Mouse (Mus musculus): ENCODE data around the gene Lcorl. TPM values are rescaled to one million over a fixed set of nuclear protein-coding genes. Genes with fewer than 3 reads are reported as not detected.

The Lcorl gene
- polyA plus RNA-seq, 1 experiment from 2014 or later = 15.4 TPM

GRCm38 (mm10) chr5:45858368-45858767, 953 bp upstream of the Lcorl start:
- peaks cover 3% of the 10 kb centered on the region; the same call in 1 of the 2 replicates for H3K4me1 ChIP-seq (replicated peaks; ENCODE audit: control insufficient read depth, insufficient read depth, low read length)
- 76% methylated on average over 2 of the region's 2 CpGs for WGBS
- peak overlapping the region; percentile 92 for H3K4me2 ChIP-seq
- no peaks in the 10 kb centered on the region for H3K9me3 ChIP-seq (ENCODE audit: control insufficient read depth, low read length)
- H3K27ac ChIP-seq (ENCODE audit: low read depth, low read length) = no peak overlapping the region
- no peaks in the 10 kb centered on the region for H3K27me3 ChIP-seq (replicated peaks; ENCODE audit: control insufficient read depth, insufficient read depth, low read length)
- peak overlapping the region; percentile 97; the same call in 1 of the 2 replicates for H3K4me3 ChIP-seq (ENCODE audit: low read depth, low read length)
- ATAC-seq (replicated peaks; ENCODE audit: low FRiP score) (no peak), DNase-seq (ENCODE audit: low spot score) (no peak)
- no peak overlapping the region for H3K9ac ChIP-seq (ENCODE audit: low read depth, low read length)
- H3K36me3 ChIP-seq (ENCODE audit: control insufficient read depth, insufficient read depth, low read length) = no peaks in the 10 kb centered on the region

- ATAC-seq (replicated peaks; ENCODE audit: low FRiP score) = peak; percentile 4
- DNase-seq (ENCODE audit: low spot score) = no peak
- Histone ChIP-seq H3K4me1 (replicated peaks; ENCODE audit: control insufficient read depth, insufficient read depth, low read length) (peaks cover 3% of the 10 kb centered on the region; the same call in 1 of the 2 replicates), H3K4me2 (peak overlapping the region; percentile 92), H3K27ac (ENCODE audit: low read depth, low read length) (peak overlapping the region; percentile 97), H3K36me3 (ENCODE audit: control insufficient read depth, insufficient read depth, low read length) (no peaks in the 10 kb centered on the region), H3K4me3 (ENCODE audit: low read depth, low read length) (peak overlapping the region; percentile 97), H3K9me3 (ENCODE audit: control insufficient read depth, low read length) (no peaks in the 10 kb centered on the region), H3K27me3 (replicated peaks; ENCODE audit: control insufficient read depth, insufficient read depth, low read length) (no peaks in the 10 kb centered on the region), H3K9ac (ENCODE audit: low read depth, low read length) (peak overlapping the region; percentile 93)
- 0% methylated on average over 38 of the region's 56 CpGs for WGBS
Measured at GRCm38 (mm10) chr5:45856876-45857253, 550 bp downstream of the Lcorl start.

- H3K4me2 ChIP-seq = peak overlapping the region; percentile 92
- peak overlapping the region; percentile 93 for H3K9ac ChIP-seq (ENCODE audit: low read depth, low read length)
- peak overlapping the region; percentile 97 for H3K27ac ChIP-seq (ENCODE audit: low read depth, low read length)
- H3K36me3 ChIP-seq (ENCODE audit: control insufficient read depth, insufficient read depth, low read length) = no peaks in the 10 kb centered on the region
- peaks cover 3% of the 10 kb centered on the region; the same call in 1 of the 2 replicates for H3K4me1 ChIP-seq (replicated peaks; ENCODE audit: control insufficient read depth, insufficient read depth, low read length)
- no peaks in the 10 kb centered on the region for H3K27me3 ChIP-seq (replicated peaks; ENCODE audit: control insufficient read depth, insufficient read depth, low read length)
- H3K9me3 ChIP-seq (ENCODE audit: control insufficient read depth, low read length) = no peaks in the 10 kb centered on the region
- H3K4me3 ChIP-seq (ENCODE audit: low read depth, low read length) = peak overlapping the region; percentile 97
- ATAC-seq (replicated peaks; ENCODE audit: low FRiP score) (peak; percentile 7), DNase-seq (ENCODE audit: low spot score) (peak; percentile 75)
- 0% methylated on average over 30 of the region's 37 CpGs for WGBS
Measured at GRCm38 (mm10) chr5:45856303-45856821, 1.1 kb downstream of the Lcorl start.

- peak overlapping the region; percentile 97 for H3K27ac ChIP-seq (ENCODE audit: low read depth, low read length)
- H3K27me3 ChIP-seq (replicated peaks; ENCODE audit: control insufficient read depth, insufficient read depth, low read length) = no peaks in the 10 kb centered on the region
- no peaks in the 10 kb centered on the region for H3K9me3 ChIP-seq (ENCODE audit: control insufficient read depth, low read length)
- no peaks in the 10 kb centered on the region for H3K36me3 ChIP-seq (ENCODE audit: control insufficient read depth, insufficient read depth, low read length)
- DNase-seq (ENCODE audit: low spot score) = no peak
- peak overlapping the region; percentile 92 for H3K4me2 ChIP-seq
- ATAC-seq (replicated peaks; ENCODE audit: low FRiP score) = no peak
- peak overlapping the region; percentile 97 for H3K4me3 ChIP-seq (ENCODE audit: low read depth, low read length)
- H3K9ac ChIP-seq (ENCODE audit: low read depth, low read length) = peak overlapping the region; percentile 93
- 23% methylated on average over 21 of the region's 21 CpGs for WGBS
- H3K4me1 ChIP-seq (replicated peaks; ENCODE audit: control insufficient read depth, insufficient read depth, low read length) = peaks cover 3% of the 10 kb centered on the region; the same call in 1 of the 2 replicates
Measured at GRCm38 (mm10) chr5:45855526-45856302, 1.7 kb downstream of the Lcorl start.

GRCm38 (mm10) chr5:45844723-45845122, 12.7 kb downstream of the Lcorl start:
- H3K27me3 ChIP-seq (replicated peaks; ENCODE audit: control insufficient read depth, insufficient read depth, low read length) = no peaks in the 10 kb centered on the region
- DNase-seq (ENCODE audit: low spot score) (no peak), ATAC-seq (replicated peaks; ENCODE audit: low FRiP score) (no peak)
- WGBS = 92% methylated on average over 6 of the region's 6 CpGs
- H3K36me3 ChIP-seq (ENCODE audit: control insufficient read depth, insufficient read depth, low read length) = no peaks in the 10 kb centered on the region
- no peak overlapping the region for H3K27ac ChIP-seq (ENCODE audit: low read depth, low read length)
- H3K4me3 ChIP-seq (ENCODE audit: low read depth, low read length) = no peak overlapping the region
- H3K9ac ChIP-seq (ENCODE audit: low read depth, low read length) = no peak overlapping the region
- H3K4me2 ChIP-seq = no peak overlapping the region
- no peaks in the 10 kb centered on the region for H3K9me3 ChIP-seq (ENCODE audit: control insufficient read depth, low read length)
- H3K4me1 ChIP-seq (replicated peaks; ENCODE audit: control insufficient read depth, insufficient read depth, low read length) = no peaks in the 10 kb centered on the region

- H3K4me2 ChIP-seq = no peak overlapping the region
- no peak overlapping the region for H3K27ac ChIP-seq (ENCODE audit: low read depth, low read length)
- H3K27me3 ChIP-seq (replicated peaks; ENCODE audit: control insufficient read depth, insufficient read depth, low read length) = no peaks in the 10 kb centered on the region
- H3K4me3 ChIP-seq (ENCODE audit: low read depth, low read length) = no peak overlapping the region
- no peaks in the 10 kb centered on the region for H3K36me3 ChIP-seq (ENCODE audit: control insufficient read depth, insufficient read depth, low read length)
- H3K4me1 ChIP-seq (replicated peaks; ENCODE audit: control insufficient read depth, insufficient read depth, low read length) = no peaks in the 10 kb centered on the region
- no peak for DNase-seq (ENCODE audit: low spot score)
- no peak overlapping the region for H3K9ac ChIP-seq (ENCODE audit: low read depth, low read length)
- no peak for ATAC-seq (replicated peaks; ENCODE audit: low FRiP score)
- H3K9me3 ChIP-seq (ENCODE audit: control insufficient read depth, low read length) = no peaks in the 10 kb centered on the region
- WGBS = 80% methylated on average over 2 of the region's 2 CpGs
Measured at GRCm38 (mm10) chr5:45835131-45835530, 22.3 kb downstream of the Lcorl start.

- Histone ChIP-seq H3K27ac (ENCODE audit: low read depth, low read length) (no peak overlapping the region), H3K36me3 (ENCODE audit: control insufficient read depth, insufficient read depth, low read length) (no peaks in the 10 kb centered on the region), H3K4me1 (replicated peaks; ENCODE audit: control insufficient read depth, insufficient read depth, low read length) (no peaks in the 10 kb centered on the region), H3K4me3 (ENCODE audit: low read depth, low read length) (no peak overlapping the region), H3K27me3 (replicated peaks; ENCODE audit: control insufficient read depth, insufficient read depth, low read length) (no peaks in the 10 kb centered on the region), H3K4me2 (no peak overlapping the region), H3K9me3 (ENCODE audit: control insufficient read depth, low read length) (peaks cover 6% of the 10 kb centered on the region; the same call in 1 of the 2 replicates), H3K9ac (ENCODE audit: low read depth, low read length) (no peak overlapping the region)
- no peak for ATAC-seq (replicated peaks; ENCODE audit: low FRiP score)
- DNase-seq (ENCODE audit: low spot score) = no peak
- WGBS = 92% methylated on average over 4 of the region's 4 CpGs
Measured at GRCm38 (mm10) chr5:45811527-45811926, 45.9 kb downstream of the Lcorl start.

- no peak overlapping the region for H3K27ac ChIP-seq (ENCODE audit: low read depth, low read length)
- DNase-seq (ENCODE audit: low spot score) = no peak
- no peaks in the 10 kb centered on the region for H3K36me3 ChIP-seq (ENCODE audit: control insufficient read depth, insufficient read depth, low read length)
- H3K27me3 ChIP-seq (replicated peaks; ENCODE audit: control insufficient read depth, insufficient read depth, low read length) = no peaks in the 10 kb centered on the region
- no peaks in the 10 kb centered on the region for H3K4me1 ChIP-seq (replicated peaks; ENCODE audit: control insufficient read depth, insufficient read depth, low read length)
- no peak overlapping the region for H3K4me3 ChIP-seq (ENCODE audit: low read depth, low read length)
- H3K9me3 ChIP-seq (ENCODE audit: control insufficient read depth, low read length) = no peaks in the 10 kb centered on the region
- WGBS = 94% methylated on average over 7 of the region's 7 CpGs
- ATAC-seq (replicated peaks; ENCODE audit: low FRiP score) = no peak
- H3K4me2 ChIP-seq = no peak overlapping the region
- no peak overlapping the region for H3K9ac ChIP-seq (ENCODE audit: low read depth, low read length)
Measured at GRCm38 (mm10) chr5:45791864-45792263, 65.6 kb downstream of the Lcorl start.

- no peaks in the 10 kb centered on the region for H3K9me3 ChIP-seq (ENCODE audit: control insufficient read depth, low read length)
- no peak for DNase-seq (ENCODE audit: low spot score)
- no peak overlapping the region for H3K4me3 ChIP-seq (ENCODE audit: low read depth, low read length)
- H3K4me1 ChIP-seq (replicated peaks; ENCODE audit: control insufficient read depth, insufficient read depth, low read length) = no peaks in the 10 kb centered on the region
- no peak overlapping the region for H3K27ac ChIP-seq (ENCODE audit: low read depth, low read length)
- 90% methylated on average over 4 of the region's 4 CpGs for WGBS
- H3K9ac ChIP-seq (ENCODE audit: low read depth, low read length) = no peak overlapping the region
- H3K36me3 ChIP-seq (ENCODE audit: control insufficient read depth, insufficient read depth, low read length) = no peaks in the 10 kb centered on the region
- no peak for ATAC-seq (replicated peaks; ENCODE audit: low FRiP score)
- no peaks in the 10 kb centered on the region for H3K27me3 ChIP-seq (replicated peaks; ENCODE audit: control insufficient read depth, insufficient read depth, low read length)
- no peak overlapping the region for H3K4me2 ChIP-seq
Measured at GRCm38 (mm10) chr5:45790221-45790620, 67.2 kb downstream of the Lcorl start.
